Mouse (Mus musculus): ENCODE data around the gene Dcaf12. TPM values are rescaled to one million over a fixed set of nuclear protein-coding genes. Genes with fewer than 3 reads are reported as not detected.

The Dcaf12 gene
- total and polyA plus RNA-seq, 3 experiments: 24.3 to 49.2 TPM; not detected in 1

- Histone ChIP-seq H3K9ac (ENCODE audit: control insufficient read depth, low read depth, low read length, poor library complexity, severe bottlenecking) (no peak overlapping the region), H3K36me3 (ENCODE audit: control insufficient read depth in 1 of 2, insufficient read depth in 2 of 2, low read length in 2 of 2) (peaks cover 0 to 8% of the 10 kb centered on the region in 2 experiments; a peak in 3 of 4 replicates), H3K27me3 (ENCODE audit: control insufficient read depth in 1 of 2, insufficient read depth in 2 of 2, low read length in 2 of 2) (no peaks in the 10 kb centered on the region), H3K79me2 (ENCODE audit: control insufficient read depth, insufficient read depth, low read length, poor library complexity) (peaks cover 11% of the 10 kb centered on the region), H3K27ac (ENCODE audit: control insufficient read depth, low read depth, low read length) (peak overlapping the region; percentile 36), H3K4me1 (ENCODE audit: control insufficient read depth in 1 of 2, insufficient read depth in 2 of 2, low read length in 2 of 2) (peaks cover 3 to 4% of the 10 kb centered on the region in 2 experiments), H3K4me3 (ENCODE audit: control insufficient read depth in 1 of 2, insufficient read depth in 1 of 2, low read depth in 2 of 2, low read length in 2 of 2) (peak overlapping the region in 1 of 2 experiments; percentile 7; a peak in 1 of 4 replicates), H3K9me3 (replicated peaks; ENCODE audit: insufficient read depth, low read length) (no peaks in the 10 kb centered on the region; the same call in 1 of the 2 replicates)
- TF ChIP-seq TCF12 (IDR thresholded peaks at IDR 0.05; ENCODE audit: low read depth, low read length) (no peak), BHLHE40 (IDR thresholded peaks at IDR 0.05; ENCODE audit: borderline replicate concordance, low read depth, low read length) (no peak), TBP (IDR thresholded peaks at IDR 0.05; ENCODE audit: low read depth, low read length) (no peak)
- peak; percentile 53 for DNase-seq (ENCODE audit: low read depth, low spot score)
Observed at GRCm38 (mm10) chr4:41358669-41359068, 44.0 kb upstream of the Dcaf12 start.

GRCm38 (mm10) chr4:41357154-41357553 lies 42.5 kb upstream of the Dcaf12 start:
- Histone ChIP-seq H3K27me3 (ENCODE audit: control insufficient read depth in 1 of 2, insufficient read depth in 2 of 2, low read length in 2 of 2) (no peaks in the 10 kb centered on the region), H3K79me2 (ENCODE audit: control insufficient read depth, insufficient read depth, low read length, poor library complexity) (peaks cover 15% of the 10 kb centered on the region), H3K4me1 (ENCODE audit: control insufficient read depth in 1 of 2, insufficient read depth in 2 of 2, low read length in 2 of 2) (peaks cover 3 to 4% of the 10 kb centered on the region in 2 experiments), H3K27ac (ENCODE audit: control insufficient read depth, low read depth, low read length) (no peak overlapping the region), H3K9me3 (replicated peaks; ENCODE audit: insufficient read depth, low read length) (no peaks in the 10 kb centered on the region; the same call in 1 of the 2 replicates), H3K4me3 (ENCODE audit: control insufficient read depth in 1 of 2, insufficient read depth in 1 of 2, low read depth in 2 of 2, low read length in 2 of 2) (no peak overlapping the region), H3K9ac (ENCODE audit: control insufficient read depth, low read depth, low read length, poor library complexity, severe bottlenecking) (no peak overlapping the region), H3K36me3 (ENCODE audit: control insufficient read depth in 1 of 2, insufficient read depth in 2 of 2, low read length in 2 of 2) (peaks cover 0 to 17% of the 10 kb centered on the region in 2 experiments; a peak in 3 of 4 replicates)
- no peak for DNase-seq (ENCODE audit: low read depth, low spot score)
- no peak for TF ChIP-seq POLR2AphosphoS5 (IDR thresholded peaks at IDR 0.05; ENCODE audit: borderline replicate concordance, low read depth, low read length)
- no peak for TF ChIP-seq EP300 (IDR thresholded peaks at IDR 0.05; ENCODE audit: low read depth in 1 of 2, low read length in 2 of 2)
- TF ChIP-seq MAZ (IDR thresholded peaks at IDR 0.05; ENCODE audit: low read depth, low read length): no peak
- TF ChIP-seq UBTF (IDR thresholded peaks at IDR 0.05; ENCODE audit: borderline replicate concordance, insufficient read depth, low read depth, low read length): no peak
- TF ChIP-seq TAL1 (IDR thresholded peaks at IDR 0.05; ENCODE audit: low read length): no peak
- no peak for TF ChIP-seq ELF1 (IDR thresholded peaks at IDR 0.05; ENCODE audit: low read depth, low read length)
- no peak for TF ChIP-seq ZNF384 (IDR thresholded peaks at IDR 0.05; ENCODE audit: low read depth, low read length)
- no peak for TF ChIP-seq GATA1 (IDR thresholded peaks at IDR 0.05; ENCODE audit: low read depth, low read length)
- no peak for TF ChIP-seq ZKSCAN1 (IDR thresholded peaks at IDR 0.05; ENCODE audit: low read depth, low read length)

GRCm38 (mm10) chr4:41353265-41353664 lies 38.6 kb upstream of the Dcaf12 start:
- Histone ChIP-seq H3K79me2 (ENCODE audit: control insufficient read depth, insufficient read depth, low read length, poor library complexity) (peaks cover 26% of the 10 kb centered on the region), H3K9me3 (replicated peaks; ENCODE audit: insufficient read depth, low read length) (no peaks in the 10 kb centered on the region; the same call in 1 of the 2 replicates), H3K4me1 (ENCODE audit: control insufficient read depth in 1 of 2, insufficient read depth in 2 of 2, low read length in 2 of 2) (peaks cover 2 to 5% of the 10 kb centered on the region in 2 experiments), H3K9ac (ENCODE audit: control insufficient read depth, low read depth, low read length, poor library complexity, severe bottlenecking) (no peak overlapping the region), H3K27me3 (ENCODE audit: control insufficient read depth in 1 of 2, insufficient read depth in 2 of 2, low read length in 2 of 2) (no peaks in the 10 kb centered on the region), H3K27ac (ENCODE audit: control insufficient read depth, low read depth, low read length) (no peak overlapping the region), H3K4me3 (ENCODE audit: control insufficient read depth in 1 of 2, insufficient read depth in 1 of 2, low read depth in 2 of 2, low read length in 2 of 2) (no peak overlapping the region), H3K36me3 (ENCODE audit: control insufficient read depth in 1 of 2, insufficient read depth in 2 of 2, low read length in 2 of 2) (peaks cover 0 to 20% of the 10 kb centered on the region in 2 experiments; a peak in 3 of 4 replicates)
- peak; percentile 41 for DNase-seq (ENCODE audit: low read depth, low spot score)
- TF ChIP-seq RCOR1 (IDR thresholded peaks at IDR 0.05; ENCODE audit: low read depth, low read length) (peak; percentile 41; the same call in 1 of the 2 replicates), ZC3H11A (IDR thresholded peaks at IDR 0.05; ENCODE audit: low read depth, low read length) (no peak)
